Mouse (Mus musculus): ENCODE data around the gene Lpp. TPM values are rescaled to one million over a fixed set of nuclear protein-coding genes. Genes with fewer than 3 reads are reported as not detected.
"Not testable (repeated sequence)": the region's sequence is repeated elsewhere in the genome, so short reads cannot be mapped to it uniquely, and the experiment has no call there.

Lpp gene
- polyA plus RNA-seq, 1 experiment from 2014 or later: 107 TPM

DNA sequence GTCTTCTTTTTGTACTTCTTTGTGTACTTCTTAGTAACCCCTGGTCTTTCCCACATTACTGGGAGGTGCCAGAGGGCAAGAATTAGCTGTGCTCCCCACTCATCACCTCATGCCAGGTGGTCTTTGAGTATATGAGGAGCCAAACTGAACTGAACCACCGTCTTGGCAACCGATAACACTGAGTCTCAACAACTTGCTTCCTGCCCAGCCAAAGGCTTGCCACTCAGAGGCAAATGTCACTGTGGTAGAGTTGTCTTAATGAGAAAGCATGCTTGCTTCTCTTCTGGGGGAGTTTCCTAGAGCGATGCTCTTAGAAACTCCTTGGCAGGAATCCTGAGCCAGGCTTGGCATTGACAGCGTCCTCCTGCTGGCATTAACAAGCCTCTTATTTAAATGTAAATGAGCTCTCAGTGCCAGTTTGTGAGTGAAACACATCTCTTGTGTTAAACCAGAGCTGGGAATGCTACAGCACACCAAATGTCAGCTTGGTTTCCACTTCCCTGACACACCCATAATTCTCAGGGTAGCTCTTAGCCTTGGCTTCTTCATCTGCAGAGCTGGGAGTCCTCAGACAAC is 623.0 kb downstream of the Lpp start:
- H3K4me1 ChIP-seq (ENCODE audit: control insufficient read depth, insufficient read depth, low read length): no peaks in the 10 kb centered on the region
- H3K4me2 ChIP-seq (replicated peaks; ENCODE audit: low read depth, low read length): no peak overlapping the region
- H3K36me3 ChIP-seq (ENCODE audit: control insufficient read depth, insufficient read depth, low read length): no peaks in the 10 kb centered on the region
- no peaks in the 10 kb centered on the region for H3K9me3 ChIP-seq (ENCODE audit: control insufficient read depth, low read depth, low read length)
- no peak for ATAC-seq (ENCODE audit: insufficient number of reproducible peaks, insufficient read depth, low FRiP score, low read depth)
- 72% methylated on average over 4 of the region's 4 CpGs for WGBS
- no peak overlapping the region for H3K4me3 ChIP-seq (ENCODE audit: low read depth, low read length)
- H3K27ac ChIP-seq (ENCODE audit: low read length): no peak overlapping the region
- H3K27me3 ChIP-seq (ENCODE audit: control insufficient read depth, insufficient read depth, low read length): no peaks in the 10 kb centered on the region
- no peak overlapping the region for H3K9ac ChIP-seq (replicated peaks; ENCODE audit: low read depth, low read length)

- no peaks in the 10 kb centered on the region for H3K27me3 ChIP-seq (ENCODE audit: control insufficient read depth, insufficient read depth, low read length)
These were observed 623.7 kb downstream of the Lpp start for GRCm38 (mm10) chr16:25017046-25017445.

DNA sequence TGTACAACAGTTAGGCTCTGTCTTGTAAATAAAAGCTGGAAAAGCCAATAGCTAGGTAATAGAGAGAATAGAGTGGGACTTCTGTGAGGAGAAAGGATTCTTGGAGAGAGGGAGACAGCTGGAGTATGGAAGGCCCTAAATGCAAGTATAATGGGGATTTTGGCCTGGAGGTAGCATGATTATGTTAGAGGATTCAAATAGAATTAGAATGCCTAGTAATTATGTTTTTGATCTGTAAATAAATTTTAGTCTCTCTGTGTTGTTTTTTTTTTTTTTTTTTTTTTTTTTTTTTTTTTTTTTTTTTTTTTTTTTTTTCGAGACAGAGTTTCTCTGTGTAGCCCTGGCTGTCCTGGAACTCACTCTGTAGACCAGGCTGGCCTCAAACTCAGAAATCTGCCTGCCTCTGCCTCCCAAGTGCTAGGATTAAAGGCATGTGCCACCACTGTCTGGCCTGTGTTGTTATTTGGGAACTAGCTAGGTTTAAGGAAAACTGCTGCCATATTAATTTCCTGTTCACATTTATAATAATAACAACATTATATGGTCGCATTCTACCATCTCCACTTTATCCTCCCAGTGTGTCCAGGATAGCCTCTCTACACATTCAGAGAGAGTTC is 628.5 kb downstream of the Lpp start:
- WGBS: 74% methylated on average over 2 of the region's 2 CpGs
- H3K36me3 ChIP-seq (ENCODE audit: control insufficient read depth, insufficient read depth, low read length); ATAC-seq (ENCODE audit: insufficient number of reproducible peaks, insufficient read depth, low FRiP score, low read depth); H3K4me1 ChIP-seq (ENCODE audit: control insufficient read depth, insufficient read depth, low read length); H3K27me3 ChIP-seq (ENCODE audit: control insufficient read depth, insufficient read depth, low read length); H3K4me3 ChIP-seq (ENCODE audit: low read depth, low read length); H3K9ac ChIP-seq (replicated peaks; ENCODE audit: low read depth, low read length); H3K9me3 ChIP-seq (ENCODE audit: control insufficient read depth, low read depth, low read length); H3K27ac ChIP-seq (ENCODE audit: low read length); H3K4me2 ChIP-seq (replicated peaks; ENCODE audit: low read depth, low read length): not testable (repeated sequence)

More at GRCm38 (mm10) chr16:25017046-25017445, 623.7 kb downstream of the Lpp start:
- Histone ChIP-seq H3K36me3 (ENCODE audit: control insufficient read depth, insufficient read depth, low read length) (no peaks in the 10 kb centered on the region), H3K4me3 (ENCODE audit: low read depth, low read length) (no peak overlapping the region), H3K4me2 (replicated peaks; ENCODE audit: low read depth, low read length) (no peak overlapping the region), H3K27ac (ENCODE audit: low read length) (no peak overlapping the region), H3K4me1 (ENCODE audit: control insufficient read depth, insufficient read depth, low read length) (no peaks in the 10 kb centered on the region), H3K9me3 (ENCODE audit: control insufficient read depth, low read depth, low read length) (no peaks in the 10 kb centered on the region), H3K9ac (replicated peaks; ENCODE audit: low read depth, low read length) (no peak overlapping the region)
- no peak for ATAC-seq (ENCODE audit: insufficient number of reproducible peaks, insufficient read depth, low FRiP score, low read depth)

GRCm38 (mm10) chr16:25024591-25024990 is 631.3 kb downstream of the Lpp start:
- Histone ChIP-seq H3K4me3 (ENCODE audit: low read depth, low read length) (no peak overlapping the region), H3K9ac (replicated peaks; ENCODE audit: low read depth, low read length) (no peak overlapping the region), H3K9me3 (ENCODE audit: control insufficient read depth, low read depth, low read length) (no peaks in the 10 kb centered on the region), H3K27ac (ENCODE audit: low read length) (no peak overlapping the region), H3K36me3 (ENCODE audit: control insufficient read depth, insufficient read depth, low read length) (no peaks in the 10 kb centered on the region), H3K27me3 (ENCODE audit: control insufficient read depth, insufficient read depth, low read length) (no peaks in the 10 kb centered on the region), H3K4me2 (replicated peaks; ENCODE audit: low read depth, low read length) (no peak overlapping the region), H3K4me1 (ENCODE audit: control insufficient read depth, insufficient read depth, low read length) (no peaks in the 10 kb centered on the region)
- WGBS: 88% methylated on average over 3 of the region's 3 CpGs
- ATAC-seq (ENCODE audit: insufficient number of reproducible peaks, insufficient read depth, low FRiP score, low read depth): no peak

DNA sequence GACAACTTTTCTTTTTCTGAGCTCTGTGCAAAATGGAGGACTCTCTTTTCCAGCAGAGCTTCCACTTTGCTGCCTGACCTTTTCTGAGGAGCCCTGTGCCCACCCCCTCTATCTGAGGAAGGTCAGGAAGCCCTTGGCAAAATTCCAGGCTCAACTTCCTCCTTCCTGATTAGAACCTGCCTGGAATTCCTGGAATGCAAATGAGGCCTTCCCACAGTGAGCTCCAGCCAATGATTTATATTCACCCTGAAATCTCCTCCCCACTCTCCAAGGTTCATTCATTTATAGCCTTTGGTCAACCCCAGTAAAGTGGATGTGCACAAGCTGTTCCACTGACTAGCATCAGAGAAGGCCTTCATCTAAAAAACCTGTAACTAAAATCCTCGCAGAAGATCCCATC is 632.9 kb downstream of the Lpp start:
- no peak overlapping the region for H3K27ac ChIP-seq (ENCODE audit: low read length)
- H3K36me3 ChIP-seq (ENCODE audit: control insufficient read depth, insufficient read depth, low read length): no peaks in the 10 kb centered on the region
- no peak overlapping the region for H3K4me2 ChIP-seq (replicated peaks; ENCODE audit: low read depth, low read length)
- H3K27me3 ChIP-seq (ENCODE audit: control insufficient read depth, insufficient read depth, low read length): no peaks in the 10 kb centered on the region
- H3K9ac ChIP-seq (replicated peaks; ENCODE audit: low read depth, low read length): no peak overlapping the region
- no peaks in the 10 kb centered on the region for H3K9me3 ChIP-seq (ENCODE audit: control insufficient read depth, low read depth, low read length)
- no peak for ATAC-seq (ENCODE audit: insufficient number of reproducible peaks, insufficient read depth, low FRiP score, low read depth)
- H3K4me1 ChIP-seq (ENCODE audit: control insufficient read depth, insufficient read depth, low read length): no peaks in the 10 kb centered on the region
- no peak overlapping the region for H3K4me3 ChIP-seq (ENCODE audit: low read depth, low read length)
- 50% methylated on average over 1 of the region's 1 CpGs for WGBS

GRCm38 (mm10) chr16:25029548-25029947 is 636.2 kb downstream of the Lpp start:
- no peaks in the 10 kb centered on the region for H3K4me1 ChIP-seq (ENCODE audit: control insufficient read depth, insufficient read depth, low read length)
- no peak for ATAC-seq (ENCODE audit: insufficient number of reproducible peaks, insufficient read depth, low FRiP score, low read depth)
- no peaks in the 10 kb centered on the region for H3K36me3 ChIP-seq (ENCODE audit: control insufficient read depth, insufficient read depth, low read length)
- no peaks in the 10 kb centered on the region for H3K9me3 ChIP-seq (ENCODE audit: control insufficient read depth, low read depth, low read length)
- 84% methylated on average over 8 of the region's 8 CpGs for WGBS
- no peak overlapping the region for H3K4me3 ChIP-seq (ENCODE audit: low read depth, low read length)
- H3K27me3 ChIP-seq (ENCODE audit: control insufficient read depth, insufficient read depth, low read length): no peaks in the 10 kb centered on the region
- no peak overlapping the region for H3K9ac ChIP-seq (replicated peaks; ENCODE audit: low read depth, low read length)
- H3K4me2 ChIP-seq (replicated peaks; ENCODE audit: low read depth, low read length): no peak overlapping the region
- no peak overlapping the region for H3K27ac ChIP-seq (ENCODE audit: low read length)

GRCm38 (mm10) chr16:25037361-25037760 is 644.1 kb downstream of the Lpp start:
- no peak overlapping the region for H3K4me2 ChIP-seq (replicated peaks; ENCODE audit: low read depth, low read length)
- no peaks in the 10 kb centered on the region for H3K27me3 ChIP-seq (ENCODE audit: control insufficient read depth, insufficient read depth, low read length)
- ATAC-seq (ENCODE audit: insufficient number of reproducible peaks, insufficient read depth, low FRiP score, low read depth): no peak
- 71% methylated on average over 6 of the region's 6 CpGs for WGBS
- H3K36me3 ChIP-seq (ENCODE audit: control insufficient read depth, insufficient read depth, low read length): no peaks in the 10 kb centered on the region
- H3K27ac ChIP-seq (ENCODE audit: low read length): no peak overlapping the region
- peaks cover 5% of the 10 kb centered on the region for H3K4me1 ChIP-seq (ENCODE audit: control insufficient read depth, insufficient read depth, low read length)
- H3K4me3 ChIP-seq (ENCODE audit: low read depth, low read length): no peak overlapping the region
- H3K9ac ChIP-seq (replicated peaks; ENCODE audit: low read depth, low read length): no peak overlapping the region
- H3K9me3 ChIP-seq (ENCODE audit: control insufficient read depth, low read depth, low read length): no peaks in the 10 kb centered on the region

GRCm38 (mm10) chr16:25038529-25038928 is 645.2 kb downstream of the Lpp start:
- no peak overlapping the region for H3K27ac ChIP-seq (ENCODE audit: low read length)
- no peaks in the 10 kb centered on the region for H3K27me3 ChIP-seq (ENCODE audit: control insufficient read depth, insufficient read depth, low read length)
- 87% methylated on average over 6 of the region's 6 CpGs for WGBS
- no peak overlapping the region for H3K9ac ChIP-seq (replicated peaks; ENCODE audit: low read depth, low read length)
- H3K4me3 ChIP-seq (ENCODE audit: low read depth, low read length): no peak overlapping the region
- ATAC-seq (ENCODE audit: insufficient number of reproducible peaks, insufficient read depth, low FRiP score, low read depth): no peak
- peaks cover 10% of the 10 kb centered on the region for H3K4me1 ChIP-seq (ENCODE audit: control insufficient read depth, insufficient read depth, low read length)
- no peaks in the 10 kb centered on the region for H3K9me3 ChIP-seq (ENCODE audit: control insufficient read depth, low read depth, low read length)
- no peak overlapping the region for H3K4me2 ChIP-seq (replicated peaks; ENCODE audit: low read depth, low read length)
- H3K36me3 ChIP-seq (ENCODE audit: control insufficient read depth, insufficient read depth, low read length): no peaks in the 10 kb centered on the region

GRCm38 (mm10) chr16:25039904-25040303 is 646.6 kb downstream of the Lpp start:
- Histone ChIP-seq H3K4me3 (ENCODE audit: low read depth, low read length) (no peak overlapping the region), H3K9ac (replicated peaks; ENCODE audit: low read depth, low read length) (no peak overlapping the region), H3K27ac (ENCODE audit: low read length) (no peak overlapping the region), H3K27me3 (ENCODE audit: control insufficient read depth, insufficient read depth, low read length) (no peaks in the 10 kb centered on the region), H3K4me2 (replicated peaks; ENCODE audit: low read depth, low read length) (no peak overlapping the region), H3K4me1 (ENCODE audit: control insufficient read depth, insufficient read depth, low read length) (peaks cover 10% of the 10 kb centered on the region), H3K36me3 (ENCODE audit: control insufficient read depth, insufficient read depth, low read length) (no peaks in the 10 kb centered on the region), H3K9me3 (ENCODE audit: control insufficient read depth, low read depth, low read length) (no peaks in the 10 kb centered on the region)
- ATAC-seq (ENCODE audit: insufficient number of reproducible peaks, insufficient read depth, low FRiP score, low read depth): no peak
- WGBS: 32% methylated on average over 10 of the region's 10 CpGs
